Mouse (Mus musculus): ENCODE data around the gene Bub1b. TPM values are rescaled to one million over a fixed set of nuclear protein-coding genes. Genes with fewer than 3 reads are reported as not detected.
A peak's percentile ranks its signal among the peaks of the same experiment; 100 is the strongest.
"Not testable (repeated sequence)": the region's sequence is repeated elsewhere in the genome, so short reads cannot be mapped to it uniquely, and the experiment has no call there.

The Bub1b gene
- polyA plus RNA-seq, 1 experiment from 2014 or later = 11.8 TPM

DNA sequence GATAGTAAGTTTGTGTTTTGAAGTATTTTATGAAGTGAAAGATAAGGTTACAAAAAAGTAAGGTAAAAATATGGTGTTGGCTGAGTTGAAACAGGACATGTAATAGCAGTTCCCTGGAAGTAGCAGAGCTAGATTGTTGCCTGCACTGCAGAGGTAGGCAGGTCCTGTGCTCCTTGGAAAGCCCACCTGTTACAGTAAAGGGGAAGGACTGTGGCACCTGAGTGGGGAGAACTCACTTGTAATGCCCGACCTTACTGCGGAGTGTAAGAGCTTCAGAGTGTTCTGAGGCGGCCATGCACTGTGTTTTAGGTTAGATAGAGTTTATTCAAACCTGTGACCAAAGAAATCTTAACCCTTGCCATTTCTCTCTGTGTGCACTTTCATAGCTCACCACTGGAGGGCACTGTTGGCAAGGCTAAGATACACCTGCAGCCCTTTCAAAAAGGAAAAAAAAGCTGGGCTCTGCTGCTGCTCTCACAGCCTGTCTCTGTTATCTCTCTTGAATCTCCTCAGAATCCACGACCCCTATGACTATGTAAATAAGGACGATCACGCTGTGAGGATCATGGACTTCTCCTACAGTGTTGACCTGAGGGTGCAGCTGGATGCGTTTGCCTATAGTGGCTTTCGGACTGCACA lies 40.0 kb downstream of the Bub1b start:
- H3K9me3 ChIP-seq (ENCODE audit: control insufficient read depth, low read length) = no peaks in the 10 kb centered on the region
- H3K4me3 ChIP-seq (replicated peaks; ENCODE audit: low read length) = no peak overlapping the region
- no peaks in the 10 kb centered on the region for H3K4me1 ChIP-seq (replicated peaks; ENCODE audit: control insufficient read depth, insufficient read depth, low read length)
- peaks cover 10% of the 10 kb centered on the region; the same call in 1 of the 2 replicates for H3K36me3 ChIP-seq (replicated peaks; ENCODE audit: control insufficient read depth, insufficient read depth)
- H3K4me2 ChIP-seq (replicated peaks) = no peak overlapping the region
- H3K27ac ChIP-seq = no peak overlapping the region
- peak; percentile 72 for ATAC-seq (ENCODE audit: low FRiP score)
- WGBS = 46% methylated on average over 8 of the region's 8 CpGs
- H3K27me3 ChIP-seq (ENCODE audit: control insufficient read depth, insufficient read depth, low read length) = no peaks in the 10 kb centered on the region
- no peak overlapping the region for H3K9ac ChIP-seq
- peak; percentile 92 for DNase-seq (ENCODE audit: low spot score)

DNA sequence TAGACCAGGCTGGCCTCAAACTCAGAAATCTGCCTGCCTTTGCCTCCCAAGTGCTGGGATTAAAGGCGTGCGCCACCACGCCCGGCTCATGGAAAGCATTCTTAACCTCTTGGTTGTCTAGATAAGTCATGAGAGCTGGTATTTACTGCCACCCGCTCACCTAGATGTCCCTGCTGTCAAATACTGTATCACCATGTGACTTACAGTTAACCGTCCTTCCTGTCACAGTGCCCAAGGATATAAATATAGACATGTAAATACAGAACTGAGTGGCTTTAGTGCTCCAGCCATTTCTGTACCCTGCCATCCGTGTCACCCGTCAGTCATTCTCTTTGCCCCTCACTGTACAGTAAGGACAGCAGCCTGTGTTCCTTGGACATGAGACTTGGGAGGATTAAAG lies 40.7 kb downstream of the Bub1b start:
- no peaks in the 10 kb centered on the region for H3K27me3 ChIP-seq (ENCODE audit: control insufficient read depth, insufficient read depth, low read length)
- H3K9ac ChIP-seq = no peak overlapping the region
- H3K4me2 ChIP-seq (replicated peaks) = no peak overlapping the region
- ATAC-seq (ENCODE audit: low FRiP score) = no peak
- no peak for DNase-seq (ENCODE audit: low spot score)
- 92% methylated on average over 8 of the region's 8 CpGs for WGBS
- H3K9me3 ChIP-seq (ENCODE audit: control insufficient read depth, low read length) = no peaks in the 10 kb centered on the region
- H3K4me3 ChIP-seq (replicated peaks; ENCODE audit: low read length) = no peak overlapping the region
- H3K36me3 ChIP-seq (replicated peaks; ENCODE audit: control insufficient read depth, insufficient read depth) = peaks cover 10% of the 10 kb centered on the region; the same call in 1 of the 2 replicates
- H3K27ac ChIP-seq = no peak overlapping the region
- H3K4me1 ChIP-seq (replicated peaks; ENCODE audit: control insufficient read depth, insufficient read depth, low read length) = no peaks in the 10 kb centered on the region

DNA sequence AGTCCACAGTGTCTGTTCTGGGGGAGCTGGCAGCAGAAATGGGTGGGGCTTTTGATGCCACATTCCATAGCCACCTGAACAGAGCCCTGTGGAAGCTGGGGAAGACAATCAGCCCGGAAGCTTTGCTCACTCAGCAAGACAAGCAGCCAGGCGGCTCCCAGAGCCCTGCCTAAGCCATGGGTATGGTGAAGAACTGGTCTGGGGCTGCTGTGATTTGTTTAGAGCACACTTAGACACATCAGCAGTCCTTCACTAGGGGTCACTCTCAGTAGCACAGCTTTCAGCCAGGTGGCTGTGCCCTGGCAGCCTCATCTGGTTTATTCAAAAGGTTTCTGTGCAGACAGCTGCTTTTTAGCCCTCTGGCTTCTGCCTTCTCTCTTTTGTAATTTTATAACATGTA lies 43.1 kb downstream of the Bub1b start:
- H3K9ac ChIP-seq = no peak overlapping the region
- H3K4me1 ChIP-seq (replicated peaks; ENCODE audit: control insufficient read depth, insufficient read depth, low read length) = no peaks in the 10 kb centered on the region
- 74% methylated on average over 2 of the region's 2 CpGs for WGBS
- H3K4me3 ChIP-seq (replicated peaks; ENCODE audit: low read length) = no peak overlapping the region
- no peak overlapping the region for H3K27ac ChIP-seq
- H3K4me2 ChIP-seq (replicated peaks) = no peak overlapping the region
- ATAC-seq (ENCODE audit: low FRiP score) (no peak), DNase-seq (ENCODE audit: low spot score) (no peak)
- H3K36me3 ChIP-seq (replicated peaks; ENCODE audit: control insufficient read depth, insufficient read depth) = 0 out of 2 replicates have a peak, but pooled peaks cover 4% of the 10 kb centered on the region
- no peaks in the 10 kb centered on the region for H3K9me3 ChIP-seq (ENCODE audit: control insufficient read depth, low read length)
- no peaks in the 10 kb centered on the region for H3K27me3 ChIP-seq (ENCODE audit: control insufficient read depth, insufficient read depth, low read length)

DNA sequence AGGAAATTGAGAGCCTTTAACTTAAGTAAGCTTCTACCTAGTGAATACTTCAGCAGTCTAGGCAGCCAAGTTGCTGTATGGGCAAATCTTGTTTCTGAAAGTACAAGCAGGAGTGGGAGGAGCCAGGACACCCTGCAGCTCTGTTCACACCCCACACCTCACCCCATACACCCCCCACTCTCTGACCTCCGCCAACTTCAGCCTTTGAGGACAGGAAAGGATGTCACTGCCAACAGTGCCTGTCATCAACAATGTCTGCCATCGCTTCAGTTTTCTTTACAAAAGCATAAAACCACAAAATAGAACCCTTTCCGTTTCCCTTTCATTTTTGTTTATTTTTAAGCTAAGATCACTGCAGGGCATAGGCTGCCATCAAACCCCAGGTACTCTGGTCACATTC lies 44.4 kb downstream of the Bub1b start:
- H3K4me1 ChIP-seq (replicated peaks; ENCODE audit: control insufficient read depth, insufficient read depth, low read length) = no peaks in the 10 kb centered on the region
- DNase-seq (ENCODE audit: low spot score) = no peak
- H3K9me3 ChIP-seq (ENCODE audit: control insufficient read depth, low read length) = no peaks in the 10 kb centered on the region
- H3K4me3 ChIP-seq (replicated peaks; ENCODE audit: low read length) = no peak overlapping the region
- H3K36me3 ChIP-seq (replicated peaks; ENCODE audit: control insufficient read depth, insufficient read depth) = 0 out of 2 replicates have a peak, but pooled peaks cover 4% of the 10 kb centered on the region
- no peak overlapping the region for H3K27ac ChIP-seq
- 91% methylated on average over 3 of the region's 3 CpGs for WGBS
- H3K9ac ChIP-seq = no peak overlapping the region
- H3K4me2 ChIP-seq (replicated peaks) = no peak overlapping the region
- ATAC-seq (ENCODE audit: low FRiP score) = no peak
- no peaks in the 10 kb centered on the region for H3K27me3 ChIP-seq (ENCODE audit: control insufficient read depth, insufficient read depth, low read length)

DNA sequence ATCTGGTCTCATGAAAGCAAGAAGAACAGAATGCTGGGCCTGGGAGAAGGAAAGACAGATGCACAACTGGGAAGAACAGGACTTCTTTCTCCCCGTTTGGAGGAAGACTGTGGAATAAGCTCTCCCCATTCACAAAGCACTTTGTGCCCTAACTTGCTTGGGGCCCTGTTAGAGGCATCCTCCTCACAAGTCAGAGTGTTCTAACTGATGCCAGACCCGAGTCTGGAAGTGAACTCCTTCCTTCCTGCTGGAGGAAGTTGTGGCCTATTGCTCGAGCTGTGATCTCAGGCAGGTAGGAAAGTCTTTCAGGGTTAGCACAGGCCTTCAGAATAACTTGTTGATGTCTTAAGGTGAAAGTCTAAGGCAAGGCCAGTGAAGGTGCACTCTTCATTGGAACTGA lies 44.9 kb downstream of the Bub1b start:
- Histone ChIP-seq H3K27ac (no peak overlapping the region), H3K4me1 (replicated peaks; ENCODE audit: control insufficient read depth, insufficient read depth, low read length) (no peaks in the 10 kb centered on the region), H3K9ac (no peak overlapping the region), H3K36me3 (replicated peaks; ENCODE audit: control insufficient read depth, insufficient read depth) (0 out of 2 replicates have a peak, but pooled peaks cover 4% of the 10 kb centered on the region), H3K4me3 (replicated peaks; ENCODE audit: low read length) (no peak overlapping the region), H3K27me3 (ENCODE audit: control insufficient read depth, insufficient read depth, low read length) (no peaks in the 10 kb centered on the region), H3K4me2 (replicated peaks) (no peak overlapping the region), H3K9me3 (ENCODE audit: control insufficient read depth, low read length) (no peaks in the 10 kb centered on the region)
- no peak for DNase-seq (ENCODE audit: low spot score)
- 79% methylated on average over 3 of the region's 3 CpGs for WGBS
- no peak for ATAC-seq (ENCODE audit: low FRiP score)

DNA sequence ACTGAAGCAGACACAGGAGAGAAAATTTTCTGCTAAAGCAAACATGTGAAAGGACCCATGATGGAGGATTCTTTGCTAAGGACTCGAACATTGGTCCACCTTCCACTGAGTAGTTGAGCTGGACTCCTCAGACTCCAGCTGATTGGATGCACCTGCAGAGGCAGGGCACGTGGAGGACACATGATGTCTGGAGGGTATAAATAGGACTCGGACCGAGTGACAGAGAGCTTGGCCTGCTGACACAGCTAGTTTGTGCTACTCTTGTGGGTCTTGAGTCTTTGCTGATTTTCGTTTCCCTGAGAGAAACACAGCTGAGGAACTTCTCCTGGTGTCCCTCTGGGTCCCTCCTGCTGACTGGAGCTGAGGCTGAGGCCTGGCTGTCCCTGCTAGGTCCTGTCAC lies 48.7 kb downstream of the Bub1b start:
- DNase-seq (ENCODE audit: low spot score) = no peak
- Histone ChIP-seq H3K4me3 (replicated peaks; ENCODE audit: low read length) (no peak overlapping the region), H3K4me1 (replicated peaks; ENCODE audit: control insufficient read depth, insufficient read depth, low read length) (no peaks in the 10 kb centered on the region), H3K27me3 (ENCODE audit: control insufficient read depth, insufficient read depth, low read length) (no peaks in the 10 kb centered on the region), H3K4me2 (replicated peaks) (no peak overlapping the region), H3K9me3 (ENCODE audit: control insufficient read depth, low read length) (no peaks in the 10 kb centered on the region), H3K36me3 (replicated peaks; ENCODE audit: control insufficient read depth, insufficient read depth) (no peaks in the 10 kb centered on the region), H3K9ac (no peak overlapping the region), H3K27ac (no peak overlapping the region)
- ATAC-seq (ENCODE audit: low FRiP score) = no peak
- WGBS = 90% methylated on average over 5 of the region's 5 CpGs

DNA sequence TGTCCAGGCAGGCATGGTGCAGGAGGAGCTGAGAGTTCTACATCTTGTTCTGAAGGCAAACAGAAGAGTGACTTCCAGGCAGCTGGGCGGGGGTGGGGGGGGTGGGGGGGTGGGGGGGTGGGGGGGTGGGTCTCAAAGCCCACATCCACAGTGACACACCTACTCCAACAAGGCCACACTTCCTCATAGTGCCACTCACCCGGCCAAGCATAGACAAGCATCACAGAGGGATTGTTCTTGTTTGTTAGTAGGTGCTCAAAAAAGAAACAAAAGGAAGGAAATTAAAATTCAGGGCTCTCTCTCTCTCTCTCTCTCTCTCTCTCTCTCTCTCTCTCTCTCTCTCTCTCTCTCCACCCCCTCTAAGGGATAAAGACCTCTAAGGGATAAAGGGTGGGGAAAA lies 52.7 kb downstream of the Bub1b start:
- H3K4me3 ChIP-seq (replicated peaks; ENCODE audit: low read length); H3K4me2 ChIP-seq (replicated peaks); DNase-seq (ENCODE audit: low spot score); H3K27me3 ChIP-seq (ENCODE audit: control insufficient read depth, insufficient read depth, low read length); H3K9ac ChIP-seq; H3K9me3 ChIP-seq (ENCODE audit: control insufficient read depth, low read length); H3K27ac ChIP-seq; H3K36me3 ChIP-seq (replicated peaks; ENCODE audit: control insufficient read depth, insufficient read depth); H3K4me1 ChIP-seq (replicated peaks; ENCODE audit: control insufficient read depth, insufficient read depth, low read length); ATAC-seq (ENCODE audit: low FRiP score): not testable (repeated sequence)
- 46% methylated on average over 2 of the region's 2 CpGs for WGBS

DNA sequence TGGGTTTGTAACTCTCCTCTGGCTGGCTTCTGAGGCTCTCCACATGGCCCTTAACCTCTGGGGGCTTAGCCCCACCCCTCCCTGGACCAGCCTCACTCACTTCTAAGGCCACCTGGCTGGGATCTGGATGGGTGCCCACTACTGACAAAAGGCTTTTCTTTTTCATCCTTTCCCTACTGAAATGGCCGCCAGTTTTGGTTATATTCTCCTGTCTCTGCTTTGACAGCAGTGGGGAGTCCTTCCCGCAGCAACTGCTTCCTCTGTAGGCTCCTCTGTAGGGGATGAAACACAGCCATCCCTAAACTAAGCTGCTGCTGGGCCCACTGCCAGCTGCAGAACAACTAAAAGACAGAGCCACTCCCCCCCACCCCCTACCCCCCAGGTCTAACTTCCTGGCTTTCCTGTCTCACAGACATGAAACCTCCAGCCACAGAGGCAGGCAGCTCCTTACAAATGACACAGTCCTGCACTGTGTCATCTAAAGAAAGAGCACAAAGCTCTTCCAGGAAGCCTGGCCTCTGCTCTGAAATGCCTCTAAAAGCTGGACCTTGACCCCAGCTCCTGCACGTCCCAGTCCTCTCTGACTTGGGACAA lies 58.8 kb downstream of the Bub1b start:
- WGBS = 26% methylated on average over 3 of the region's 3 CpGs
- H3K27me3 ChIP-seq (ENCODE audit: control insufficient read depth, insufficient read depth, low read length) = no peaks in the 10 kb centered on the region
- no peak overlapping the region for H3K4me2 ChIP-seq (replicated peaks)
- H3K4me1 ChIP-seq (replicated peaks; ENCODE audit: control insufficient read depth, insufficient read depth, low read length) = 0 out of 2 replicates have a peak, but pooled peaks cover 3% of the 10 kb centered on the region
- DNase-seq (ENCODE audit: low spot score) (no peak), ATAC-seq (ENCODE audit: low FRiP score) (peak; percentile 31; the same call in 1 of the 2 replicates)
- H3K9ac ChIP-seq = no peak overlapping the region
- peak overlapping the region; percentile 38; the same call in 1 of the 2 replicates for H3K27ac ChIP-seq
- H3K4me3 ChIP-seq (replicated peaks; ENCODE audit: low read length) = no peak overlapping the region
- H3K9me3 ChIP-seq (ENCODE audit: control insufficient read depth, low read length) = no peaks in the 10 kb centered on the region
- no peaks in the 10 kb centered on the region for H3K36me3 ChIP-seq (replicated peaks; ENCODE audit: control insufficient read depth, insufficient read depth)

DNA sequence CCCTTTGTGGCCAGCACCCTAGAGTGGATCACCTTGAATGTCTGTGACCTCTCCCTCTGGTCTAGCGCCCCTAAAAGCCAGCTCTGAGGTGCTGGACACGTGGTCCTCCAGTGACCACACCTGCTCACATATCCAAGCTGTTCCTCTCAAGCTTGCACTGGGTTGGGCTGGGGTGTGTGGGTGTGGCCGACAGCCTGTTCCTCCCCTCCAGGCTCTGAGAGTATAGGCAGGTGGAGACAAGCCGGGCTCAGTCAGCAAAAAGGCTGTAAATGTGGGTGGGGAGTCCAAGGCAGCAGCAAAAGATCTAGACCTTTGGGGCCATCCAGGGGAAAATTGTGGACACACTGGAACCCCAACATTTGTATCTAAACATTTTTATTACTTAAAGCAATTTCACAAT lies 60.4 kb downstream of the Bub1b start:
- Histone ChIP-seq H3K4me2 (replicated peaks) (no peak overlapping the region), H3K4me3 (replicated peaks; ENCODE audit: low read length) (no peak overlapping the region), H3K27ac (no peak overlapping the region), H3K9me3 (ENCODE audit: control insufficient read depth, low read length) (no peaks in the 10 kb centered on the region), H3K36me3 (replicated peaks; ENCODE audit: control insufficient read depth, insufficient read depth) (no peaks in the 10 kb centered on the region), H3K27me3 (ENCODE audit: control insufficient read depth, insufficient read depth, low read length) (no peaks in the 10 kb centered on the region), H3K4me1 (replicated peaks; ENCODE audit: control insufficient read depth, insufficient read depth, low read length) (peaks cover 12% of the 10 kb centered on the region; the same call in 1 of the 2 replicates), H3K9ac (no peak overlapping the region)
- ATAC-seq (ENCODE audit: low FRiP score) (no peak), DNase-seq (ENCODE audit: low spot score) (no peak)
- WGBS = 40% methylated on average over 4 of the region's 4 CpGs

Data from hindbrain, embryonic 14.5 days (tissue).